Mouse (Mus musculus) kidney, adult 11 months (tissue): ENCODE measurements around the gene Ppox.

Source experiments
- DNase-seq: peaks from one replicate; pipeline ENCODE4 v3.0.0; 2022

Gene Ppox

DNA sequence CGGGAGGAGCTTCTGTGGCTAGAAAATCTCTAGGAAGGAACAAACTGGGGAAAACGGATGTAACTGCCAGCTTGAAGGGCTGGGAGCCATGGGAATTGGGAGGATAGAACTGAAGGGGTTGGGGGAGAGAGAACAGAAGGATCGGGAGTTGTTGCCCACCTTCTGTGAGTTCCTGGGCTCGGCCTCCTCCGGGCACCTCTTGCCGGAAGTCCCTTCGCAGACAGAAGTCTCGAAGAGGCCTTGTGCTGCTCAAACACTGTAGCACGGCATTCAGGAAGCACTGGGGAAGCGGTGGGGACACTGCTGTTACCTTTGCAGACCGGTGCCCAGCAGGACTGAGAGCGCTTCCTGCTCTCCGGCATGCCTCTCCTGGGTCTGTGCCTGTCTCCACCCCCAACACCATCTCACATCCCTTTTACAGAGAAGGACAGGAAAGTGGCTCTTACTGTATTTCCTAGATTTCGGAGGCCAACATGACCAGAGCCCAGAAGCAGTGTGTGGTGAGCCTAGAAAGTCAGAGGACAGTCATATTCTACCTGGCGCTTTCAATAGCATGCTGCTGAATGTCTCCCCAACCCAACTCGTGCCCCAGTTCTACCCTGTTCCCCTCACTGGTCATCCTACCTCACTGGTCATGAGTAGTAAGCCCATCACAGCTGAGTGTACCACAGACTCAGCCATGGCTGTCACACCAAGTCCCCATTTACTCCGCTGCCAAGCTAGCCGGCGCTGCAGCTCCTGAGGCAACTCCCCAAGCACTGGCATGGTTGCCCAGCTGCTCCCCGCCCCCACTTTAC is 4.3 kb upstream of the Ppox start:
- DNase-seq = no peak

- peak; percentile 6 for DNase-seq
Observed at GRCm38 (mm10) chr1:171284491-171284890, 3.5 kb upstream of the Ppox start.

DNA sequence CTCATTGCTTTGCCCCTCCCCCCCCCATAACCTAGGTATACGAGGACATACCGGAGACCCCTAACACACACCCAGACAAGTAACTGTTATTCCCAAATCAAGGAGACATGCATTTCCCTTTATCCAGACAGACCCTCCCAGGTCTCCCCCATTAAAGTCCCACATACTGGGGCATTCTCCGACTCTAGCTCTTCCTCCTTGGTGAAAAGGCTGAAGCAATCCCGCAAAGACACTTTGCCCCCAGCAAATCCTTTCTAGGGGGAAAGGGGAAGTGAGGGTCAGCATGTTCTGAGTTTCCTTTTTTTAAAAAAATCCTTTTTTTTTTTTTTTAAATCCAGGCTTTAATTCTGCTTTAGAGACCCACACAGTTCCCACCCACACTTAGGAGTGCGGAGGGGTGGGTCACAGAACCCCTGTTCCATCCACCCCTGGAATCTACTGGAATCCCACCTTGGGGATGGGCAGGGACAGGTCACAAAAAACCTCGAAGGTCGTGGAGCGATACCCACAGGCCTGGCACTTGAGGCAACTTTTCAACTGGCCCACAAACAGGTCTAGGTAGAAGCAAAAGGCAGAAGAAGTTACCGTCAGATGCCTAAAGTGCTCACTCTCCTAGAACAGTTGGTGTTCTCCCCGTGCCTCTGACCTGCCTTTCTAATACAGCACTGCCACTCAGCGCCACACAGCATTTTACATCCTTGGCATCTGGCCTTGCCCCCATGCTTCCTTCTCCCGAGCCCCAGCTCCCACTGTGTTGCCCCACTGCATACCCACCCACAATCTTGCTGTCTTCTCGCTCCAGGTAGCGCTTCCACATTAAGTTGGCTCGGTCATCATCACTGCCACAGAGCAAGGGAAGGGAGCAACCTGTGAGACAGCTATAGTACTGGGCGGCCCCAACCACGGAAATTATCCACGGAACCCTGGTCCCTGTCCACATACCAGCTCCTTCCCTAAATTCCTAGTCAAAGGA is 2.5 kb upstream of the Ppox start:
- peak; percentile 4 for DNase-seq

- DNase-seq = peak; percentile 16
Observed at GRCm38 (mm10) chr1:171282086-171282805, 1.3 kb upstream of the Ppox start.

DNA sequence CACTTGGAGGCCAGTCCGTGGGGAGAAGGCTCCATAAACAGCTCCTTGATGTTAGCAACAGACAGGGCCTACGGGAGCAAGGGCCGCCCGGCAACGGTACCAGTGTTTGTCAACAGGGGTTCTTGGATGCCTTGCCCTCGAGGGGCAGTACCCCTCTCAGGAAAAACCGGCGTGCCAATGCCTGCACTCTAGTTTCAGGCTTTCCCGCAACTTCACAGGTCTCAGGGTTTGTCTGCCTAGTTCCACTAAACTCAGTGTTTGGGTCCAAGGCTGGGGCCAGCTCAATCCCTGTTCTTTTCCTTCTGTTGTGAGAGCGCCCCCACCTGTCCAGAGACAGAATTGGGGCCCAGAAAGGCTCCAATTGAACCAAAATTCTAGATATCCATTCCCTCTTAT is 540 bp upstream of the Ppox start:
- DNase-seq = peak; percentile 75

DNA sequence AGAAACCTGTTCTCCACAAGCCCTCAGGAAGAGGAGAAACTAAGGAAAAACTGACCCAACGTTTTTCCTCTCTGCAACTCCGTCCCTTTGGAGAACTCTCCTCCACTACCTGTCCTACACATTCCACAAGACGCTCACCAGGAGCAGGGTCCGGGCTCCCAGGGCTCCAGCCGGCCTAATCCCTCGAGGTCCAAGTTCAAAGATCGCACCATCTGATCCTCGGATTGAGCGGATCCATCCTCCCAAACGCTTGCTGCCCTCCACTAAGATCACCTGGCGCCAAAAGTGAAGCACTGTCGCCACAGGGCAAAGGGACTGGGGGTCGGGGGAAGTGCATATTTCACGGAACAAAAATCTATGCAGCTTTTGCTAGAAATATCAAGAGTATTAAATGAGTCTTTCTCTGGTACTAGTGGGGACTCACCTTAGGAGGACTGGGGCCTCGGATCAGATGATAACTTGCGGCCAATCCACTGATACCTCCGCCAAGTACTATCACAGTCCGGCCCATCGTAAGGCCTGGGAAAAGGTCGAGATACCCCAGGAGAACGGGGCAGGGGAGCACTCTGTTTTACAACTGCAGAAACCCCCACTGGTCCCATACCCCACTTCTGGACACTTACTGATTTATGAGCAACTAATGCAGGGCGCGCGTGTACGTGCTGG is 603 bp downstream of the Ppox start:
- peak; percentile 68 for DNase-seq

- DNase-seq = peak; percentile 1
Observed at GRCm38 (mm10) chr1:171279721-171280120, 1.3 kb downstream of the Ppox start.

GRCm38 (mm10) chr1:171279012-171279705 is 1.8 kb downstream of the Ppox start:
- DNase-seq = peak; percentile 3

DNA sequence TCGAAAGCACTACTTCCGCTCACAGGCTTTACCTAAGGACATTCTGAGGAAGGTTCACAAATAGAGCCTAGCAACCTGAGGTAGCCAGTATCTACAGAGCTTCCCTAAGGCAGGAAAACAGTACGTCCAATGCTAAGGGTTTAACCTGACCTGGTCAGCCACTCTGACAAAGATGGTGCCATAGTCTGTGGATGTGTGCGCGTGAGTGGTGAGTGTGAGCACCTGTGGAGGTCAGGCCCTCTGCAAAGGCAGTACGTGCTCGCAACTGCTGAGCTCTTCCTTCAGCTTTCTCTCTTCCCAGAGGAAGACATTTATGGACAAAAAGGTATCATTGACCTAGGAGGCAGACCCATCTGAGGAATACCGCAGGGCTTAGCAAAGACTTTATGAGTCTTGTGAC is 2.5 kb downstream of the Ppox start:
- DNase-seq = peak; percentile 1

- DNase-seq = no peak
Observed at GRCm38 (mm10) chr1:171277736-171278135, 3.2 kb downstream of the Ppox start.

DNA sequence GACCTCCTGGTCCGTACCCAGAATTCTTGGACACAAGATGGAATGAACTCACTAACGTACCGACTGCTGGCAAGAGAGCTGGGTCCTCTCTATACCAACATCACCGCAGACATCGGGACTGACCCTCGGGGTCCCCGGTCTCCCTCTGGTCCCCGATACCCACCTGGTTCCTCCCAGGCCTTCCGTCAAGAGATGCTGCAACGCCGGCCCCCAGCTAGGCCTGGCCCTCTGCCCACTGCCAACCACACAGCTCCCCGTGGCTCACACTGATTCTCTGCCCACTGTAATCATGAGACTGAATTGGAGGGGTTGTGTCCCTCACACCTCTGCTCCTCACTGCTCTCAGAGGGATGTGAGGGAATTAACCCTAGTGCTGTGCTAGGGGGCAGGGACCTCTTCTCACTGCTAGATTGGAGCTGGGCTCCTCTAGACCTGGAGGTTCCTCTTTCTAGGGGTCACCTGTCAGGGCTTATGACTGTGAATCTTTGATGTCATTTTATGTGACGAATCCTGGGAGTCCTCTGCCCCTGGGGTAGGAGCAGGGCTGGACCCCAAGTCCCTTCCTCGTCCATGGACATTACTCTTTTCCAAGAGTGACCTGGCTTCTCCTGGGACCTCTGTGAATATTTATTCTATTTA is 4.8 kb downstream of the Ppox start:
- DNase-seq = no peak

DNA sequence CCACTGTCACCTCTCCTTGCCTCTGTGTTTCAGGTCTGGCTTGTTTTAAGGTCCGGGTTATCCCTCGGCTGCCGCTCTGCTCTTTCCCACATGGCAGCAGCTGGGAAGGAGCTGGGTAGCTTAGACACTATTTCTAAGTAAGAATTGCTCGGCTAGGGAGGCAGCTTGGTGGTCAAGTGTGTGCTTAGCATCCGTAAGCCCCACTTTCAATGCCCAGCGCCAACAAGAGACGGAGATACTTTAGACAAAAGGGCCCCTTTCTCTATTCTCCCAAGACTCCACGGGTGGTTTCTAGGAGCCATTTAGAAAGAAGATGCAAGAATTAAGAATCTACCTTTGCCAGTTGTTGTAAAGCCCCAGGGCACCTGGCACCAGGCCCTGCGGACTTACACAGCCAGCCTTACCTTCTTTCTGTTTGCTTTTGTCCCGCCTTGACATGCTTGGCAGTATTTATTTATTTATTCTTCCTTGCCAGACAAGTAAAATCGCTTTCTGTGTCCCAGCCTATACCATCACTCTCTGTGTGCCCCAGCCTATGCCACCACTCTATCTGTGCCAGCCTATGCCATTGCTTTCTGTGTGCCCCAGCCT is 5.7 kb downstream of the Ppox start:
- no peak for DNase-seq

DNA sequence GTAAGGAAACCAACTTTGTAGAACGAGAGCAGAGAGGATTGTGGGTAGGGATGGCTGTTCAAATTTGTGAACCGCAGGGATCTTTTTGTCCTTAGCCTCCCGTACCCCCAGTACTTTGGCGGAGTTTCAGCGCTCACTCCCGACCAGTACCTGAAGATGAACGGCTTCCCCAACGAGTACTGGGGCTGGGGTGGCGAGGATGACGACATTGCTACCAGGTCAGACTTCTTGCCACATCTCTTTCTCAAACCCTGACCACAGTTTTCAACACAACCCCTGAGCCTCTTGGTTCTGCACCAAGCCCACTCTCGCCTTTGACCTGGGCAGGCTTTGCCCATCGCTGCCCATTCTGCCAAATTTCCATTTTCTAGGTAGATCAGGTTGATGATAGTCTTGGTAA is 6.8 kb downstream of the Ppox start:
- no peak for DNase-seq

DNA sequence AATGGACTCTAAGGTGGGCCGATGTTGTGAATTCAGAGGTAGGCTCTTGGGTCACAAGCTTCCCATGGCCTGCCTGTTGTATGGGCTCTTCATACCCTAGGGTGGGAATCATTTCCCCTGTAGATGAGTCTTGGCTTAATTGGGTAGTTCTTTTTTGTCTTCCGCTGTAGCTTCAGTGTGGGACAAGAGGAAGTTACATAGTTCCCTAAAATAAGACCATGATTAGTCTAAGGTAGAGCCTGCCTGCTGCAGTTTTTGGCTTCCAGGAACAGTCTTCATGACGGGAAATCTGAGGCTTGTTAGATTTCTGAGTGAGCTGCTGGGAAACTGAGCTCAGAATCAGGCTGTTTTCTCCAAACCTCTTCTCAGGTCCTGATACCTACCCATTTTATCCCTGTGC is 8.9 kb downstream of the Ppox start:
- DNase-seq = no peak

GRCm38 (mm10) chr1:171271622-171272021 is 9.4 kb downstream of the Ppox start:
- DNase-seq = no peak

DNA sequence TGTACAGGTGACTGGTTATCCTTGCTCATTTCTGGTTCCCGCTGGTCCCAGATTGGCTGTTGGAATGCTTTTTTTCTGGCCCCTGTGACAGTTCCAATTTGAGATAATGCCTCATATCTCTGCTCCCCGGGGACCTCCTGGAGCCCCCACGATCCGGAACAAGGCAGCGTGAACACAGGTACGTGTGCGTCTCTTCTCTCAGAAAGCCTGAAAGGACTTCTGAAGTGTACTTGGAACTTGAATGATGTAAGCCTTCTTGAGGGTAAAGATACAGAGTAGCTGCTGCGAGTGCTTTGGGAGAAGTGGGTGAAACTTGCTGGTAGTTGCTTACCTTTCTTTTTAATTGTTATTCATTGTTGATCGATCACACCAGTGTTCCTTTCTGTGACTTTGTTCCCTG is 9.8 kb downstream of the Ppox start:
- no peak for DNase-seq

DNA sequence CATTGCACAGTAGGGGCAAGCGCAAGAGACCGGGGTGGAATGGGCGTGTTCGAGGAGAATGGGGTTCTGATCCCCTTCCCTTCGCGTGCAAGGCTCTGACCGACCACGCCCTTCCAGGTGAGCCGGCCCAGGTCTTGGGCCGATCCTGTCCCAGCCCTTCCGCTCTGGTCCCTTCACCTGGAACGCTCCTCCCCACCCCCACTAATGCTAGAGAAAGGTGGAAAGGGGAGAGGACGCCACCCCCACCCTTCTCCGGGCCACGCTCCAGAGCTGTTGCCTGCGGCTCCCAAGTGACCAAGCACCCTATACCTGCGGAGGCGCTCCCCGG is 10.4 kb downstream of the Ppox start:
- peak; percentile 80 for DNase-seq

DNA sequence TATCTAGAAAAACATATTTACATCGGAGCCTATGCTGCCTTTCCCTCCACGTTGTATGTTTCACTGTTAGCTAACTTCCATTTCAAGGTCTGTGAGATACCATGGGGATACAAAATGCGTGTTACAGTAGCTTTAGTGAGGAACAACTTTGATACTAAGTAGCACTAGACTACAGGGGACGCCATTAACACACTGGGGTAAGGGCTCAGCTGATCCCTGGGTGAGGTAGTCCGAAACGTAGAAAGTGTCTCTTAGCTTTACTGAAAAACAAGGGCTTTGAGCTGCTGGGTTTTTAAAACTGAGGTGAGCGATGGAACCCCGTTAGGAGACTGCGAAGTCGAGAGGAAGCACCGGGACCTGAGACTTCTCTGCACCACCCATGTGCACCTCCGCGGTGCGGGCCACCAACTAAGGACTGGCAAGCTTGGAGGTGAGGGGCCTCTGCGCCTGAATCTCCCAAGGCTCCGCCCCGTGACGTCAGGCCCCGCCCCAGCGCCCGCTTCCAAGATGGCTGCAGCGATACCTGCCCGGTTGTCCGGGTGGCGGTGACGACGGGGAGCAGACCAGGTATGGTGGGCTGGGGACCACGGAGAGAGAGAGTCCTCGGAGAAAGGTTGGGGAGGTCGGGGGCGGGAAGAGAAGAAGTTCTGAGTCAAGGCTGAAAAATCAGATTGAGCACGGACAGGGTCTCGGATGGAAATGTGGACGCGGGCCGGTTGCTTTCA is 11.0 kb downstream of the Ppox start, which contains the start of gene B4galt3:
B4galt3 (plus strand) TSS at position 481 of the 725 bp plus-strand sequence.
- peak; percentile 94 for DNase-seq

DNA sequence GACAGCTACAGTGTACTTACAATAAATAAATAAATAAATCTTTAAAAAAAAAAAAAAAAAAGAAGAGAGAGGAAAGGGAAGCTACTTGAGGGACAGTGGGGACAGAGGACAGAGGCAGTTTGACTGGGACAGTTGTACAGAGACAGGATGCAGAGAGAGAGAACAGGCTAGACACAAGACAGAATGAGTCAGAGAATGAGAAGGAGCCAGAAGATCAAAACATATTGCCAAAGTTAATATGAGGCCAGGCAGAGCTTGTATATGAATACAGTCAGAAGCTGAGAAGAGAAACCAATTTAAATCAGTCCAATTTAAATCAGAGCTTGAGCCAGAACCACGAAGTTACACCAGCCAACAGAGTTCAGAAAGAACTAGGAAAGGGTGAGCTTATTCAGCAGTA is 12.6 kb downstream of the Ppox start:
- no peak for DNase-seq

GRCm38 (mm10) chr1:171265971-171266744 is 14.8 kb downstream of the Ppox start:
- DNase-seq = no peak
